Mouse (Mus musculus) testis, adult 10 weeks (tissue): ENCODE data around the gene Olfr90. TPM values are rescaled to one million over a fixed set of nuclear protein-coding genes. Genes with fewer than 3 reads are reported as not detected.

Source experiments
- polyA plus RNA-seq: library from polyadenylated mRNA; stranded (reverse); fragments of 350-450 nt; fragmentation: Illumina TruSeq; extraction: RNeasy Lipid Tissue Mini Kit (QIAGEN cat#74804); gene quantifications from one replicate; pipeline ENCODE4 v1.2.3, GENCODE M21; 2014; ENCODE audit warnings: low read depth, low replicate concordance

The Olfr90 gene
- not detected for polyA plus RNA-seq

DNA sequence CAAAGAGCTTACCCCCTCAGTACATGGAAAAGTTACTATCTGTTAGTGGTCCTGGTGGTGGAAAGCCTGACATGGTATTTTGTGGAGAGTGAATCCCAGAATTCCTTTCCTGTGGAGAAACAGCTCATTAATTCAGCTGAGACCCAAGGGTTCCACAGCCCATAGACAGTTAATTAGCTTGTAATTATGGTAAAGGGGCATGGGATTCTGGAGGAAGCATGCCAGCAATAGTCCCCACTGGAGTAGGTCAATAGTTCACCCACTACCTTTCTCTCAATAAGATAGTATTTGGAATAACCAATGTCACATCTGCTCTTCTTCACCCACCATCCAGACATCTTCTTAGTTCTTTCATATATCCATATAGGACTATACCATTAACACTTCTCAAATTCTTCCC, at the start of gene Olfr90:
Gene Olfr90 (minus strand): TSS at position 101 of the 400 bp plus-strand sequence.

GRCm38 (mm10) chr17:37119988-37120387, 31.7 kb upstream of the Olfr90 start, which contains the start of gene Olfr92:
Gene Olfr92 (minus strand): TSS chr17:37120088.

GRCm38 (mm10) chr17:37098178-37098577, 9.9 kb upstream of the Olfr90 start, which contains the start of gene Olfr91:
Gene Olfr91 (minus strand): TSS chr17:37098278.

DNA sequence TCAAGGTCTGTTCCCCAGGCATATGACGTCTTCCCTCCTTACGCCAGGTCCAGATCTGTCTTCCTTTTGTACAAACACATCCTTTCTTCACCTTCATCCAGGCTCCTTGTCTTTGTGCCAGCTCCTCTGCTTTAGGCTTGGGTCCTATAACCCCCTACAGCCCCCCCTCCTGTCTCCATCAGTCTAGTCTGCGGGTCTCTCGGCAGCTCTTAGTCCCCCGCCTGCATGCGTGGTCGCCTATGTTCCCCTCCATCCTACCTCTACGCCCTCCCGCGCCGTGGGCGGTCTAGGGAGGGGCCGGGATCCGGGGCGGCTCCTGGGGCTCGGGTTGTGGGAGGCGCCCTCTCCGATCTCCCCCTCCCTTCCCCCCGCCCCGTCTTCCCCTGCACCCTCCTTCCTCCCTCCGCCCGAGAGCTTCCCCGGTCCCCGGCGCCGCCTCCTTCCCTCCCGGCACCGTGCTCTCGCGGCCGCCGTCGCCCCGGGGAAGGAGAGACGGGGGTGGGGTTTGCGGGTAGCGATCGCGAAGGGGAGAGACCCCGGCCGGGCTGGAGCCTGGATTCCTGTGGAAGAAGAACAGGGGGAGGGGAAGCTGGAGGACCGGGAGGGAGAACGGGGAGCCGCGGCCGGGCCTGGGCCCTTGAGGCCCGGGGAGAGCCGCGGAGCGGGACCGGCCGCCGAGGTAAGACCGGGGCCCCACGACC, 42.5 kb downstream of the Olfr90 start, which contains the start of gene Gabbr1:
Gene Gabbr1 (plus strand): TSS at position 356 of the 701 bp plus-strand sequence.

Other genes with a start within 250 kb of the Olfr90 start
- gene Trim15, start 221.3 kb downstream of the Olfr90 start, polyA plus RNA-seq: not detected
- not detected for gene Trim10, start 218.9 kb downstream of the Olfr90 start, polyA plus RNA-seq
- not detected for gene Trim40, start 198.4 kb downstream of the Olfr90 start, polyA plus RNA-seq
- gene Trim31, start 190.4 kb downstream of the Olfr90 start, polyA plus RNA-seq: not detected
- gene Rnf39, start 145.6 kb downstream of the Olfr90 start, polyA plus RNA-seq: not detected
- 163 TPM for gene Ppp1r11, start 136.8 kb downstream of the Olfr90 start, polyA plus RNA-seq
- 36.6 TPM for gene Znrd1, start 129.9 kb downstream of the Olfr90 start, polyA plus RNA-seq
- gene Znrd1as, start 129.9 kb downstream of the Olfr90 start, polyA plus RNA-seq: 458 TPM
- 0.97 TPM for gene 2410137M14Rik, start 107.3 kb downstream of the Olfr90 start, polyA plus RNA-seq
- 0.97 TPM for gene H2-M5, start 99.0 kb downstream of the Olfr90 start, polyA plus RNA-seq
- 27.4 TPM for gene Zfp57, start 87.3 kb downstream of the Olfr90 start, polyA plus RNA-seq
- not detected for gene Mog, start 65.1 kb downstream of the Olfr90 start, polyA plus RNA-seq
- 10.9 TPM for gene Gabbr1, start 42.5 kb downstream of the Olfr90 start, polyA plus RNA-seq
- gene Olfr91, start 9.8 kb upstream of the Olfr90 start, polyA plus RNA-seq: 0.07 TPM
- not detected for gene Olfr92, start 31.6 kb upstream of the Olfr90 start, polyA plus RNA-seq
- gene Olfr93, start 73.0 kb upstream of the Olfr90 start, polyA plus RNA-seq: 0.90 TPM
- not detected for gene Ubd, start 105.4 kb upstream of the Olfr90 start, polyA plus RNA-seq
- not detected for gene Olfr94, start 112.5 kb upstream of the Olfr90 start, polyA plus RNA-seq
- gene Olfr95, start 124.6 kb upstream of the Olfr90 start, polyA plus RNA-seq: not detected
- not detected for gene Olfr96, start 131.6 kb upstream of the Olfr90 start, polyA plus RNA-seq
- not detected for gene Olfr97, start 148.8 kb upstream of the Olfr90 start, polyA plus RNA-seq
- not detected for gene Olfr98, start 175.2 kb upstream of the Olfr90 start, polyA plus RNA-seq
- 0.28 TPM for gene H2-M3, start 181.7 kb upstream of the Olfr90 start, polyA plus RNA-seq
- not detected for gene Olfr99, start 195.0 kb upstream of the Olfr90 start, polyA plus RNA-seq
- not detected for gene Olfr101, start 215.8 kb upstream of the Olfr90 start, polyA plus RNA-seq
- 0.14 TPM for gene Olfr102, start 228.6 kb upstream of the Olfr90 start, polyA plus RNA-seq